Mouse (Mus musculus): ENCODE measurements around the gene Erp27. TPM values are rescaled to one million over a fixed set of nuclear protein-coding genes. Genes with fewer than 3 reads are reported as not detected.
"Not testable (repeated sequence)": the region's sequence is repeated elsewhere in the genome, so short reads cannot be mapped to it uniquely, and the experiment has no call there.

Gene Erp27
- 0.18 TPM in 1 of 2 replicates, not detected in the other for polyA plus RNA-seq (2015; fragmentation: Nextera tagmentation; extraction: Ambion mirVana)

- Histone ChIP-seq H3K4me1 (ENCODE audit: control insufficient read depth, insufficient read depth, low read length) (no peaks in the 10 kb centered on the region), H3K9ac (ENCODE audit: low read depth, low read length) (no peak within 1 kb of the TSS), H3K27ac (ENCODE audit: low read length) (no peak within 1 kb of the TSS), H3K36me3 (ENCODE audit: control insufficient read depth, insufficient read depth, low read length) (no peaks in the 10 kb centered on the region), H3K9me3 (replicated peaks; ENCODE audit: control insufficient read depth, low read length, poor library complexity, severe bottlenecking) (no peaks in the 10 kb centered on the region), H3K4me2 (ENCODE audit: low read length) (no peak within 1 kb of the TSS), H3K27me3 (ENCODE audit: control insufficient read depth, insufficient read depth, low read depth, low read length) (no peaks in the 10 kb centered on the region), H3K4me3 (ENCODE audit: low read depth, low read length) (no peak within 1 kb of the TSS)
- no peak for ATAC-seq
- 81% methylated on average over 5 of the region's 5 CpGs for WGBS
These were observed at the start of gene Erp27 for GRCm38 (mm10) chr6:136922080-136922479. TSS of gene Erp27 (minus strand) at chr6:136922180.

GRCm38 (mm10) chr6:136968877-136969276, 46.9 kb upstream of the Erp27 start:
- H3K4me3 ChIP-seq (ENCODE audit: low read depth, low read length); H3K27ac ChIP-seq (ENCODE audit: low read length); H3K36me3 ChIP-seq (ENCODE audit: control insufficient read depth, insufficient read depth, low read length); H3K4me1 ChIP-seq (ENCODE audit: control insufficient read depth, insufficient read depth, low read length); H3K27me3 ChIP-seq (ENCODE audit: control insufficient read depth, insufficient read depth, low read depth, low read length); H3K9ac ChIP-seq (ENCODE audit: low read depth, low read length); H3K4me2 ChIP-seq (ENCODE audit: low read length); H3K9me3 ChIP-seq (replicated peaks; ENCODE audit: control insufficient read depth, low read length, poor library complexity, severe bottlenecking): not testable (repeated sequence)
- ATAC-seq = 0 out of 2 replicates have a peak, but pooled peaks have one; percentile 62
- 19% methylated on average over 3 of the region's 4 CpGs for WGBS

DNA sequence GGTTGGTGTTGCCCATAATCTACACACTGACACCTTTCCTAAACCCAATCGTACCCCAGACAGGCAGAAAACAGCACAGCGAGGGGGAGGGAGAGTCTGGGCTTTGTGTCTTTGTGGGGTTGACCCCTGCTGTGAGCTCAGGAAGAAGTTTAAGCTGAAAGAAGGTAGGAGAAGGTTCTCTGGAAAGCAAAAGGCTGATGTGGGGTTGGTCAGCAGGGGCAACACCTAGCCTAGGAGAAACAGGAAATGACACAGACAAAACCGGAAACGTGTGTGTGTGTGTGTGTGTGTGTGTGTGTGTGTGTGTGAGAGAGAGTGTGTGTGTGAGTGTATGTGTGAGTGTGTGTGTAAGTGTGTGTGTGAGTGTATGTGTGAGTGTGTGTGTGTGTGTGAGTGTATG, 45.5 kb upstream of the Erp27 start:
- WGBS = 66% methylated on average over 4 of the region's 4 CpGs
- H3K27ac ChIP-seq (ENCODE audit: low read length) = no peak overlapping the region
- H3K4me1 ChIP-seq (ENCODE audit: control insufficient read depth, insufficient read depth, low read length) = no peaks in the 10 kb centered on the region
- H3K4me2 ChIP-seq (ENCODE audit: low read length) = no peak overlapping the region
- H3K4me3 ChIP-seq (ENCODE audit: low read depth, low read length) = no peak overlapping the region
- no peaks in the 10 kb centered on the region for H3K27me3 ChIP-seq (ENCODE audit: control insufficient read depth, insufficient read depth, low read depth, low read length)
- H3K9ac ChIP-seq (ENCODE audit: low read depth, low read length) = no peak overlapping the region
- no peaks in the 10 kb centered on the region for H3K9me3 ChIP-seq (replicated peaks; ENCODE audit: control insufficient read depth, low read length, poor library complexity, severe bottlenecking)
- H3K36me3 ChIP-seq (ENCODE audit: control insufficient read depth, insufficient read depth, low read length) = no peaks in the 10 kb centered on the region
- no peak for ATAC-seq

DNA sequence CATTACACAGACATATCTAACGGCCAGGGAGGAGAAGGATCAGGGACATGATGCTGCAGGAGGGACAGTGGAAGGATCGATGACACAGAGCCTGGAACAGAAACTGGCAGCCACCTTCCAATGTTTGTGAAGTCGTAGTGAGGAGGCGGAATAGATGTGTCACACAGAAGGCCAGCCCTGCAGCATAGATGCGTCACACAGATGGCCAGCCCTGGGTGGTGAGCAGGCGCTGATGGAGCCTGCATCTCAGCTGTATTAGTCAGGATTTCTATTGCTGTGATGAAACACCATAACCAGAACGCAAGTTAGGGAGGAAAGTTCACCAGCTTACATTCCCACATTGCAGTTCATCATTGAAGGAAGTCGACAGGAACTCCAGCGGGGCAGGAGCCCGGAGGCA, 43.9 kb upstream of the Erp27 start:
- Histone ChIP-seq H3K36me3 (ENCODE audit: control insufficient read depth, insufficient read depth, low read length) (no peaks in the 10 kb centered on the region), H3K4me3 (ENCODE audit: low read depth, low read length) (no peak overlapping the region), H3K9me3 (replicated peaks; ENCODE audit: control insufficient read depth, low read length, poor library complexity, severe bottlenecking) (no peaks in the 10 kb centered on the region), H3K27ac (ENCODE audit: low read length) (no peak overlapping the region), H3K9ac (ENCODE audit: low read depth, low read length) (no peak overlapping the region), H3K27me3 (ENCODE audit: control insufficient read depth, insufficient read depth, low read depth, low read length) (no peaks in the 10 kb centered on the region), H3K4me1 (ENCODE audit: control insufficient read depth, insufficient read depth, low read length) (no peaks in the 10 kb centered on the region), H3K4me2 (ENCODE audit: low read length) (no peak overlapping the region)
- no peak for ATAC-seq
- 80% methylated on average over 10 of the region's 10 CpGs for WGBS

GRCm38 (mm10) chr6:136964609-136965510, 42.9 kb upstream of the Erp27 start:
- ATAC-seq = no peak
- Histone ChIP-seq H3K36me3 (ENCODE audit: control insufficient read depth, insufficient read depth, low read length) (no peaks in the 10 kb centered on the region), H3K9ac (ENCODE audit: low read depth, low read length) (no peak overlapping the region), H3K27ac (ENCODE audit: low read length) (no peak overlapping the region), H3K4me1 (ENCODE audit: control insufficient read depth, insufficient read depth, low read length) (no peaks in the 10 kb centered on the region), H3K4me3 (ENCODE audit: low read depth, low read length) (no peak overlapping the region), H3K9me3 (replicated peaks; ENCODE audit: control insufficient read depth, low read length, poor library complexity, severe bottlenecking) (no peaks in the 10 kb centered on the region), H3K4me2 (ENCODE audit: low read length) (no peak overlapping the region), H3K27me3 (ENCODE audit: control insufficient read depth, insufficient read depth, low read depth, low read length) (no peaks in the 10 kb centered on the region)
- 65% methylated on average over 13 of the region's 13 CpGs for WGBS

- H3K36me3 ChIP-seq (ENCODE audit: control insufficient read depth, insufficient read depth, low read length) = no peaks in the 10 kb centered on the region
- H3K27ac ChIP-seq (ENCODE audit: low read length) = no peak overlapping the region
- H3K9ac ChIP-seq (ENCODE audit: low read depth, low read length) = no peak overlapping the region
- WGBS = 88% methylated on average over 11 of the region's 11 CpGs
- no peak for ATAC-seq
- H3K4me2 ChIP-seq (ENCODE audit: low read length) = no peak overlapping the region
- no peak overlapping the region for H3K4me3 ChIP-seq (ENCODE audit: low read depth, low read length)
- H3K9me3 ChIP-seq (replicated peaks; ENCODE audit: control insufficient read depth, low read length, poor library complexity, severe bottlenecking) = no peaks in the 10 kb centered on the region
- no peaks in the 10 kb centered on the region for H3K4me1 ChIP-seq (ENCODE audit: control insufficient read depth, insufficient read depth, low read length)
- no peaks in the 10 kb centered on the region for H3K27me3 ChIP-seq (ENCODE audit: control insufficient read depth, insufficient read depth, low read depth, low read length)
These were observed 41.0 kb upstream of the Erp27 start for GRCm38 (mm10) chr6:136962957-136963356.

GRCm38 (mm10) chr6:136959131-136959530, 37.2 kb upstream of the Erp27 start:
- no peak overlapping the region for H3K4me3 ChIP-seq (ENCODE audit: low read depth, low read length)
- H3K27me3 ChIP-seq (ENCODE audit: control insufficient read depth, insufficient read depth, low read depth, low read length) = no peaks in the 10 kb centered on the region

DNA sequence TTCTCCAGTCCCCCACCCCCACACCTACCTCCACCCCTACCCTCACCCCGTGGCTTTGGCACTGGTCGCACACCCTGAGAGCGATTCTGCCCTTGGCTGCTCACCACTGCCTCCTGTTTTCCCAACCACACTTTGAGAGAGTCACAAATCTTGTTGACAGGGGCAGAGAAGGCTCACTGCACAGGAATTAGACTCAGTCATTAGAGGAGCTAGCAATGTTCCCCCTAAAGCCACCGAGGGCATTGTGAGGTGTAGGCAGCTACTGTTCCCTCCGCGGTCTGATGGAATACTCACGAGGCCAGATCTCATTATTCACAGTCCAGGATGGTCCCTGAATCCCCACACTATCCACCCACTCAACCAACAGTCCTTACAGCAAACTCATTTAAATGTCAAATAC, 35.1 kb upstream of the Erp27 start:
- 74% methylated on average over 7 of the region's 7 CpGs for WGBS
- Histone ChIP-seq H3K27me3 (ENCODE audit: control insufficient read depth, insufficient read depth, low read depth, low read length) (no peaks in the 10 kb centered on the region), H3K9me3 (replicated peaks; ENCODE audit: control insufficient read depth, low read length, poor library complexity, severe bottlenecking) (no peaks in the 10 kb centered on the region), H3K9ac (ENCODE audit: low read depth, low read length) (no peak overlapping the region), H3K4me2 (ENCODE audit: low read length) (no peak overlapping the region), H3K4me3 (ENCODE audit: low read depth, low read length) (no peak overlapping the region), H3K4me1 (ENCODE audit: control insufficient read depth, insufficient read depth, low read length) (no peaks in the 10 kb centered on the region), H3K27ac (ENCODE audit: low read length) (no peak overlapping the region), H3K36me3 (ENCODE audit: control insufficient read depth, insufficient read depth, low read length) (no peaks in the 10 kb centered on the region)
- ATAC-seq = no peak

More at GRCm38 (mm10) chr6:136959131-136959530, 37.2 kb upstream of the Erp27 start:
- H3K4me2 ChIP-seq (ENCODE audit: low read length) = no peak overlapping the region
- 65% methylated on average over 11 of the region's 11 CpGs for WGBS
- H3K9ac ChIP-seq (ENCODE audit: low read depth, low read length) = no peak overlapping the region
- H3K4me1 ChIP-seq (ENCODE audit: control insufficient read depth, insufficient read depth, low read length) = no peaks in the 10 kb centered on the region
- ATAC-seq = no peak
- no peak overlapping the region for H3K27ac ChIP-seq (ENCODE audit: low read length)
- H3K36me3 ChIP-seq (ENCODE audit: control insufficient read depth, insufficient read depth, low read length) = no peaks in the 10 kb centered on the region
- no peaks in the 10 kb centered on the region for H3K9me3 ChIP-seq (replicated peaks; ENCODE audit: control insufficient read depth, low read length, poor library complexity, severe bottlenecking)

DNA sequence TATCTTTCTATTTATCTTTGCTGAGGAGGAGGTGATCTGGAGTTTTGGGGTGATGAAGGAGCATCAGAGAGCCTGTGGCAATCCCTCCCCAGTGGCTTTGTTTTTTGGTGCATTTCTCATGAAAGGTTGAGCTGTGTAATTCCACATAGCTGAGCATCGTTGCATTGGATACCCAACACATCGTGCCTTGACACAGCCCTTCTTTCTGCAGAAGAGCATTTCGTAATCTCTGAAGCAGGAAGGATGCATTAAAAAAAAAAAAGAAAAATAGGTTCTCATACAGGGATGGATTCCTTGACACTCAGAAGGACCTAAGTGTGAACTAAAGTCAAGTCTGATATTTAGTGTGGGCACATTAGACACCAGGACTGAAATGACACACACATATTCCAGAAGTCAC, 33.3 kb upstream of the Erp27 start:
- no peak overlapping the region for H3K9ac ChIP-seq (ENCODE audit: low read depth, low read length)
- H3K4me2 ChIP-seq (ENCODE audit: low read length) = no peak overlapping the region
- WGBS = 90% methylated on average over 3 of the region's 3 CpGs
- H3K4me3 ChIP-seq (ENCODE audit: low read depth, low read length) = no peak overlapping the region
- ATAC-seq = no peak
- H3K4me1 ChIP-seq (ENCODE audit: control insufficient read depth, insufficient read depth, low read length) = no peaks in the 10 kb centered on the region
- no peaks in the 10 kb centered on the region for H3K9me3 ChIP-seq (replicated peaks; ENCODE audit: control insufficient read depth, low read length, poor library complexity, severe bottlenecking)
- H3K36me3 ChIP-seq (ENCODE audit: control insufficient read depth, insufficient read depth, low read length) = no peaks in the 10 kb centered on the region
- no peaks in the 10 kb centered on the region for H3K27me3 ChIP-seq (ENCODE audit: control insufficient read depth, insufficient read depth, low read depth, low read length)
- H3K27ac ChIP-seq (ENCODE audit: low read length) = no peak overlapping the region

Measured in midbrain, embryonic 16.5 days (tissue).